Mouse (Mus musculus): Measurements from ENCODE around the gene Cbr3. TPM values are rescaled to one million over a fixed set of nuclear protein-coding genes. Genes with fewer than 3 reads are reported as not detected.
"Not testable (repeated sequence)": the region's sequence is repeated elsewhere in the genome, so short reads cannot be mapped to it uniquely, and the experiment has no call there.

The Cbr3 gene
- polyA plus RNA-seq (2012): not detected in 2 replicates

DNA sequence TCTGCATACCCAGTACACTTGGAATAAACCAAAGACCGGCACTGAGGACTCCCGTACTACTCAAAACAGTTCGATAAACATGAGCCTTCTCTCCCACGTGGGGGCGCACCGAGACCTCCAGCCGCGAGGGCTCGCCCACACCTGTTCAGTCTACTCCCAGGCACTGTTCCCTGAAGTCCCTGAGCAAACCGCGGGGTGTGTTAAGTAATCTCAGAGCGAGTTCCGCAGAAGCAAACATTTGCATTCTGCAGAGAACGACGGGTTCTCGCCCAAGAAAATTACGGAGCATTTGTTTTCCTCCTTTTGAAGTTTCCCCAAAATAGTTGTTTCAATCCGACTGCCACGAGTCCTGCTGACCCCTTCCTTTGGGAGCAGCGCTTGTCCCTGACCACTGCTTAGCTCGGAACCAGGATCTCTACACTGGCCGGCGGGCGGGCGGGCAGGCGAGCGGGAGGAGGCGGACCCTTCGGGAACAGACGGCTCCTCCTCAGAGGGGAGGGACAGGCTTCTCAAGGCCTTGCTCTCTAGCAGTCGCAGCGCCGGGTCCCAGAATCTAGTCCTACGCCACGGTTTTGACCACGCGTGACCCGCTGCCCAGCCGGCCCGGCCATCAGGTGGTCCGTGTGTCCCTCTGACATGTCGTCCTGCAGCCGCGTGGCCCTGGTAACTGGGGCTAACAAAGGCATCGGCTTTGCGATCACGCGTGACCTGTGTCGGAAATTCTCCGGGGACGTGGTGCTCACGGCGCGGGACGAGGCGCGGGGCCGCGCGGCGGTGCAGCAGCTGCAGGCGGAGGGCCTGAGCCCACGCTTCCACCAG lies at the start of gene Cbr3:
Gene Cbr3 (plus strand): TSS at position 527 of the 819 bp plus-strand sequence.
- H3K27me3 ChIP-seq (ENCODE audit: control insufficient read depth): peaks cover 78% of the 10 kb centered on the region
- H3K4me1 ChIP-seq (ENCODE audit: control insufficient read depth): peaks cover 4% of the 10 kb centered on the region
- peaks cover 15% of the 10 kb centered on the region for H3K9me3 ChIP-seq (ENCODE audit: control insufficient read depth, low read length)
- no peak within 1 kb of the TSS for H3K4me3 ChIP-seq (replicated peaks)
- TF ChIP-seq TAL1 (IDR thresholded peaks at IDR 0.05; ENCODE audit: low read length) (no peak), GATA1 (IDR thresholded peaks at IDR 0.05; ENCODE audit: low read length) (no peak)
- no peaks in the 10 kb centered on the region for H3K36me3 ChIP-seq (ENCODE audit: control insufficient read depth)

DNA sequence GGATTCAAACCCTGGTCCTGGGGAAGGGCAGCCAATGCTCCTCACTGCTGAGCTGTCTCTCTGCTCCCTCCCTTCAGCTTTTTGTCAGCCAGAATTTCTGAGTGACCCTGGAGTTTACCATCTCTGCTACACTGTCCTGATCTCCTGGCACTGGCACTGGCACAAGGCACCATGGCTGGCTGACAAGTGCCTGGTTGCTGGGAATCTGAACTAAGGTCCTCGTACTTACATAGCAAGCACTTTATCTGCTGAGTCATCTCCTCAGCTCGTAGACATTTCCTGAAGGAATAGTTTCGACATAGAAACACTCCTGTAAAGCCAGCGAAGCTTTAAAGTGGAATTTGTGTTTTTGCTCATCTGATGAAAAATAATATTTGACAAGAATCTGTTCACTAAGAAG lies 39.0 kb upstream of the Cbr3 start:
- Histone ChIP-seq H3K27me3 (ENCODE audit: control insufficient read depth) (no peaks in the 10 kb centered on the region), H3K36me3 (ENCODE audit: control insufficient read depth) (no peaks in the 10 kb centered on the region), H3K4me3 (replicated peaks) (no peak overlapping the region), H3K4me1 (ENCODE audit: control insufficient read depth) (no peaks in the 10 kb centered on the region), H3K9me3 (ENCODE audit: control insufficient read depth, low read length) (no peaks in the 10 kb centered on the region)
- TF ChIP-seq GATA1 (IDR thresholded peaks at IDR 0.05; ENCODE audit: low read length) (no peak), TAL1 (IDR thresholded peaks at IDR 0.05; ENCODE audit: low read length) (no peak)

DNA sequence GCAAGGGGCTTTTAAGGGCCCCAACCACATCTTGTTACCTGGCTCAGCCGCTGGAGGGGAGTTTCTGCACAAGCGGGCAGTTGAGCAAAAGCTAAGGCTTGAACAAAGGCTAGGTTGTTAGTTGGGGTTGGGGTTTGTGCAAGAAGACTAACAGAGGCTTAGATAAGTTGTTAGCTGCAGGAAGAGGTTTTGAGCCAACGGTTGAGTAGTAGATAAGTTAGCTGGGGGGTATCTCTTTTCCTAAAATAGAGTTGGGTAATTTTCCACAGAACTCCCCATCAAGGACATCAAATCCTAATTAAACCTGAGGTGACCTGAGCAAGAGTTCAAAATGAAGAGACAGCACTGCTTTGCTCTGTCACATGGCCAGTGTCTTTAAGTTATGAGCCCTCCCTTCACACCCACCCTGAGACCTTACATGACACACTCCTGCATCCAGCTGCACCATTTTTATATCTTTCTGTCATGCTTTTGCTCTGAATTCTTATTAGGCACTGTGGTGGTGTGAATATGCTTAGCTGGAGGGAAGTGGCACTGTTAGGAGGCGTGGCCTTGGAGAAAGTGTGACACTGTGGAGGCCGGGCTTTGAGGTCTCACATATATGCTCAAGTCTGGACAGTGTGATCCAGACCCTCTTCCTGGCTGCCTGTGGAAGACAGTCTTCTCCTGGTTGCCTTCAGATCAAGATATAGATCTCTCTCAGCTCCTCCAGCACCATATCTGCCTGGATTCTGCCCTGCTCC lies 34.4 kb upstream of the Cbr3 start:
- Histone ChIP-seq H3K36me3 (ENCODE audit: control insufficient read depth) (no peaks in the 10 kb centered on the region), H3K27me3 (ENCODE audit: control insufficient read depth) (no peaks in the 10 kb centered on the region), H3K4me1 (ENCODE audit: control insufficient read depth) (no peaks in the 10 kb centered on the region), H3K4me3 (replicated peaks) (no peak overlapping the region), H3K9me3 (ENCODE audit: control insufficient read depth, low read length) (no peaks in the 10 kb centered on the region)
- no peak for TF ChIP-seq TAL1 (IDR thresholded peaks at IDR 0.05; ENCODE audit: low read length)
- TF ChIP-seq GATA1 (IDR thresholded peaks at IDR 0.05; ENCODE audit: low read length): no peak

DNA sequence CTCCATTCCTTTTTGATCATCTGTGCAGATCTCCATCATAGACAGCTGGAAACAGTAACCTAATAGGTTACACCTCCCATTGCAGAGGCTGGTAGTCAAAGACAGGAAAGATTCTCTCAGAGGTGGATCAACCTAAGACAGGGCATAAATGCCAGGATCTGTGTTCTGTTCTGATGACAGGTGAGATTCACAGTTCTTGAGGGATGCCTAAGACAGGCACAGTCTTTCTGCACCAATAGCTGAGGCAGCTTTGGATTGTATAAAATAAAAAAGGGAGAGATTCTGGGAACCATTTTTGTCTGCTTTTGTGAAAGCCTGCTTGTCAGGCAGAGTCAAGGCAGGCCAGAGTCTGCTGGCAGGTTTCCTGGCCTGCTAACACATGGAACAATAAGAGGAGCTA lies 15.0 kb upstream of the Cbr3 start:
- H3K4me3 ChIP-seq (replicated peaks): no peak overlapping the region
- no peaks in the 10 kb centered on the region for H3K27me3 ChIP-seq (ENCODE audit: control insufficient read depth)
- TF ChIP-seq GATA1 (IDR thresholded peaks at IDR 0.05; ENCODE audit: low read length): no peak
- no peaks in the 10 kb centered on the region for H3K4me1 ChIP-seq (ENCODE audit: control insufficient read depth)
- no peaks in the 10 kb centered on the region for H3K36me3 ChIP-seq (ENCODE audit: control insufficient read depth)
- peaks cover 7% of the 10 kb centered on the region for H3K9me3 ChIP-seq (ENCODE audit: control insufficient read depth, low read length)

DNA sequence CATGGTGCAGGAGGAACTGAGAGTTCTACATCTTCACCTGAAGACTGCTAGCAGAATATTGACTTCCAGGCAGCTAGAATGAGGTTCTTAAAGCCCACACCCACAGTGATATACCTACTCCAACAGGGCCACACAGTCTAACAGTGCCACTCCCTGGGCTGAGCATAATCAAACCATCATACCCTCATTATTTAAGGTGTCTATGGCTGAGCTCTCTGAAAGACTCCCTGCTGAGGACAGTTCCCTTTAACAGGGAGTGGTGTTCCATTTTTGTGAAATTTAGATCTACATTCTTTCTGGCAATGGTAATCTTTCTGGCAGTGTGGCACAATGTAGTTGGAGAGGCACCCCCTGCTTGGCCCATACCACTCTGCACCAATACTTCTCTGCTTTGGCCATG lies 13.5 kb upstream of the Cbr3 start:
- TF ChIP-seq TAL1 (IDR thresholded peaks at IDR 0.05; ENCODE audit: low read length) (no peak), GATA1 (IDR thresholded peaks at IDR 0.05; ENCODE audit: low read length) (no peak)
- H3K9me3 ChIP-seq (ENCODE audit: control insufficient read depth, low read length): peaks cover 7% of the 10 kb centered on the region
- no peaks in the 10 kb centered on the region for H3K4me1 ChIP-seq (ENCODE audit: control insufficient read depth)
- no peak overlapping the region for H3K4me3 ChIP-seq (replicated peaks)
- no peaks in the 10 kb centered on the region for H3K27me3 ChIP-seq (ENCODE audit: control insufficient read depth)
- H3K36me3 ChIP-seq (ENCODE audit: control insufficient read depth): no peaks in the 10 kb centered on the region

DNA sequence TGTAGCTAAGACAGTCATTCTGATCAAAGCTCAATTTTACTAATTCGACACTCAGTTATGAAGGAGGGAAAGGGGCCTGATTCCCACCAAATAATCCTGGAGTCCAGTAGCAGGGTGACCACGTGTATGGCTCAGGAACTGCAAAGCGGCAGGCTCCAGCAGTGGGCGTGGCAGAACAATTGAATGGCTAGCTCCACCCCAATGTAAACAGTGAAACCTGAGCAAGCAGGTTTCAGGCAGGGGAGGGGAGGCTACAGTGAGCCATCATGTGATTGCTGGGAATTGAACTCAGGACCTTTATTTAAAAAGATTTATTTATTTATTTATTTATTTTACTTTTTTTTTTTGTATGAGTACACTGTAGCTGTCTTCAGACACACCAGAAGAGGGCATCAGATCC lies 12.5 kb upstream of the Cbr3 start:
- not testable (repeated sequence) for H3K27me3 ChIP-seq (ENCODE audit: control insufficient read depth); H3K4me3 ChIP-seq (replicated peaks); H3K36me3 ChIP-seq (ENCODE audit: control insufficient read depth); H3K9me3 ChIP-seq (ENCODE audit: control insufficient read depth, low read length); H3K4me1 ChIP-seq (ENCODE audit: control insufficient read depth)

DNA sequence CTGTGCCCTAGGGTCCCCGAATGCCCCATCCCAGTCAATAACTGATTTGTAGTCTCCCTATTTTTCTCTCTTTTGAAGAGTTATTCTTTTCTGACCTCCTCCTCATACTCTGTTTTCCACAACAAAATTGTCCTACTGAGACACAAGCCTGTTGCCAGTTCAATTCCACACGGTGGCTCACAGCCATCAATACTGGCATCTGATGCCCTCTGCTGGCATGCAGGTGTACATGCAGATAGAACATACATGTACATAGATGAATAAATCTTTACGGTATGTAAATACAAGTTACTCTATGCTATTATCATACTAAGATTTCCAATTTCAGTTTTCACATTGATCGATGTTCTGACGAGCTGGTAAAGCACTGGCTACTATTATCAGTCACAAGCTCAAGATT lies 12.0 kb upstream of the Cbr3 start:
- Histone ChIP-seq H3K27me3 (ENCODE audit: control insufficient read depth) (0 out of 2 replicates have a peak, but pooled peaks cover 2% of the 10 kb centered on the region), H3K4me1 (ENCODE audit: control insufficient read depth) (no peaks in the 10 kb centered on the region), H3K9me3 (ENCODE audit: control insufficient read depth, low read length) (peaks cover 7% of the 10 kb centered on the region), H3K36me3 (ENCODE audit: control insufficient read depth) (no peaks in the 10 kb centered on the region), H3K4me3 (replicated peaks) (no peak overlapping the region)
- TF ChIP-seq TAL1 (IDR thresholded peaks at IDR 0.05; ENCODE audit: low read length) (no peak), GATA1 (IDR thresholded peaks at IDR 0.05; ENCODE audit: low read length) (no peak)

DNA sequence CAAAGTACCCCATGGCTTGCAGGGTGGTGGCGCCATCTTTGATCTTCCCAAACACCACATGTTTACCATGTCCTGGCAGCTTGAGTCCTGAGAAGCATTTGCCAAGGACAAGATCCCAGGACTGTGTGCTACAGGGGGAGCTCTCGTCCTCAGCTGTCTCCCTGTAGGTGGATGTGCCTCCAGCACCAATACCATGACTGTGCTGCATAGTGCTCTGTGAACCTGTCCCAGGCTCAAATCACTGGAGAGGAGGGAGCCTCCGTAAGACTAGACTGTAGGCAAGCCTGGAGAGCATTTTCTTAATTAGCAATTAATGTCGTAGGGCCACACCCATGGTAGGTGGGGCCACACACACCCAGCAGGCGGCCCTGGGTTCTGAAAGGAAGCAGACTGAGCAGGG lies 6.6 kb upstream of the Cbr3 start:
- no peak overlapping the region for H3K4me3 ChIP-seq (replicated peaks)

DNA sequence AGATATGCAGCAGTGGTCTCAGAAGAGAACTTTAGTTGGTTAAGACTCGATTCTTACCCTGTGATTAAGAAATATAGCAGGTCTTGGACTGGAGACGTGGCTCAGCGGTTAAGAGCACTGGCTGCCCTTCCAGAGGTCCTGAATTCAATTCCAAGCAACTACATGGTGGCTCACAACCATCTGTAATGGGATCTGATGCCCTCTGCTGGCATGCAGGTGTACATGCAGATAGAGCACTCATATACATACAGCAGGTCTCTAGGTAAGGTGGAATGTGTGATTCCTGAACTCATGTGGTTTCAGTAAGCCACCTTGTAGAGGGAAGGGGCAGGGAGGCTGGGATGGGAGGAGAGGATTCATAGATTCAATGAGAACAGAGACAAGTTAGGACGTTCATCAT lies 4.8 kb upstream of the Cbr3 start:
- H3K27me3 ChIP-seq (ENCODE audit: control insufficient read depth): peaks cover 54% of the 10 kb centered on the region
- peaks cover 4% of the 10 kb centered on the region for H3K9me3 ChIP-seq (ENCODE audit: control insufficient read depth, low read length)

More for the DNA sequence above, 6.6 kb upstream of the Cbr3 start:
- Histone ChIP-seq H3K4me1 (ENCODE audit: control insufficient read depth) (no peaks in the 10 kb centered on the region), H3K9me3 (ENCODE audit: control insufficient read depth, low read length) (peaks cover 2% of the 10 kb centered on the region; the same call in 1 of the 2 replicates), H3K27me3 (ENCODE audit: control insufficient read depth) (peaks cover 36% of the 10 kb centered on the region), H3K36me3 (ENCODE audit: control insufficient read depth) (no peaks in the 10 kb centered on the region)
- TF ChIP-seq GATA1 (IDR thresholded peaks at IDR 0.05; ENCODE audit: low read length): no peak
- TF ChIP-seq TAL1 (IDR thresholded peaks at IDR 0.05; ENCODE audit: low read length): no peak

More for the DNA sequence above, 4.8 kb upstream of the Cbr3 start:
- H3K4me3 ChIP-seq (replicated peaks): no peak overlapping the region
- H3K4me1 ChIP-seq (ENCODE audit: control insufficient read depth): peaks cover 3% of the 10 kb centered on the region
- TF ChIP-seq TAL1 (IDR thresholded peaks at IDR 0.05; ENCODE audit: low read length): no peak
- TF ChIP-seq GATA1 (IDR thresholded peaks at IDR 0.05; ENCODE audit: low read length): no peak
- H3K36me3 ChIP-seq (ENCODE audit: control insufficient read depth): no peaks in the 10 kb centered on the region
